ENCODE assay signal across 8 mouse cellular contexts in genomic region chr17:71311340-71312171, GRCm38 (mm10). TPM values are rescaled to one million over a fixed set of nuclear protein-coding genes. Genes with fewer than 3 reads are reported as not detected.
A peak's percentile ranks its signal among the peaks of the same experiment; 100 is the strongest.
DNase-seq lines count a peak whose midpoint lies in the region; ATAC-seq and TF ChIP-seq lines count a peak whose summit lies in the region.

Emilin2 (minus strand) TSS chr17:71311978.

- H3K27ac ChIP-seq in heart, embryonic 11.5 days (ENCODE audit: low read depth, low read length): peak within 1 kb of the TSS; percentile 59
- H3K27ac ChIP-seq in midbrain, embryonic 12.5 days (replicated peaks): no peak within 1 kb of the TSS

- peak within 1 kb of the TSS; percentile 94 for H3K4me2 ChIP-seq in heart, embryonic 11.5 days
- H3K4me2 ChIP-seq in midbrain, embryonic 12.5 days (replicated peaks): peak within 1 kb of the TSS; percentile 100

- TF ChIP-seq POLR2A in lung, adult 2 months (IDR thresholded peaks at IDR 0.05; ENCODE audit: borderline replicate concordance, extremely low read depth, low read depth, low read length): no peak

- H3K4me3 ChIP-seq in lung, adult 2 months (replicated peaks; ENCODE audit: extremely low read depth, low read depth, low read length): peak within 1 kb of the TSS; percentile 46
- H3K4me3 ChIP-seq in heart, embryonic 11.5 days (ENCODE audit: low read depth, low read length): peak within 1 kb of the TSS; percentile 68
- peak within 1 kb of the TSS; percentile 66 for H3K4me3 ChIP-seq in midbrain, embryonic 12.5 days

- no peaks in the 10 kb centered on the region for H3K9me3 ChIP-seq in heart, embryonic 11.5 days (replicated peaks; ENCODE audit: control insufficient read depth, low read length)
- H3K9me3 ChIP-seq in midbrain, embryonic 12.5 days: no peaks in the 10 kb centered on the region

- 8% methylated on average over 20 of the region's 20 CpGs for WGBS in lung, adult 2 months
- 8% methylated on average over 20 of the region's 20 CpGs for WGBS in heart, embryonic 11.5 days (ENCODE audit: insufficient replicate concordance)
- WGBS in midbrain, embryonic 12.5 days: 9% methylated on average over 20 of the region's 20 CpGs

- H3K36me3 ChIP-seq in heart, embryonic 11.5 days (ENCODE audit: control insufficient read depth, insufficient read depth, low read length): no peaks in the 10 kb centered on the region
- H3K36me3 ChIP-seq in midbrain, embryonic 12.5 days: no peaks in the 10 kb centered on the region

- no peak for DNase-seq in lung, adult 2 months
- no peak for DNase-seq in lung, adult 18-20 months
- peak; percentile 85 for DNase-seq in embryo, embryonic 10.5 days (ENCODE audit: low spot score)
- peak; percentile 22 to 47 for DNase-seq in kidney, postnatal 4 days
- peak; percentile 55 for DNase-seq in testis, postnatal 10 days (ENCODE audit: low spot score)
- DNase-seq in left cerebral cortex, adult 9 months (ENCODE audit: low spot score in 2 of 2): no peak

- TF ChIP-seq CTCF in lung, adult 2 months (IDR thresholded peaks at IDR 0.05; ENCODE audit: insufficient read depth, low read length): peak; percentile 15; the same call in 1 of the 2 replicates

- H3K4me1 ChIP-seq in lung, adult 2 months (ENCODE audit: control insufficient read depth, insufficient read depth, low read length): 0 out of 2 replicates have a peak, but pooled peaks cover 2% of the 10 kb centered on the region
- peaks cover 9% of the 10 kb centered on the region for H3K4me1 ChIP-seq in heart, embryonic 11.5 days (ENCODE audit: control insufficient read depth, insufficient read depth, low read length)
- H3K4me1 ChIP-seq in midbrain, embryonic 12.5 days: peaks cover 17% of the 10 kb centered on the region

- H3K27me3 ChIP-seq in heart, embryonic 11.5 days (ENCODE audit: control insufficient read depth, insufficient read depth, low read length): peaks cover 2% of the 10 kb centered on the region; the same call in 1 of the 2 replicates
- H3K27me3 ChIP-seq in midbrain, embryonic 12.5 days: peaks cover 38% of the 10 kb centered on the region

- H3K9ac ChIP-seq in heart, embryonic 11.5 days (ENCODE audit: low read depth, low read length): peak within 1 kb of the TSS; percentile 82
- H3K9ac ChIP-seq in midbrain, embryonic 12.5 days (replicated peaks): peak within 1 kb of the TSS; percentile 74

- no peak for ATAC-seq in heart, embryonic 11.5 days (replicated peaks; ENCODE audit: insufficient number of reproducible peaks, low FRiP score, low TSS enrichment)
- no peak; the same call in 1 of the 2 replicates for ATAC-seq in midbrain, embryonic 12.5 days (ENCODE audit: low FRiP score, low read depth)

RNA-seq across cellular contexts. Expression of gene Emilin2, which starts in this region (rescaled TPM):
- 17.3 and 18.7 TPM in 2 replicates for polyA plus RNA-seq in lung, adult 2 months (2012; rRNA removed)
- polyA plus RNA-seq in heart, embryonic 11.5 days (2014; fragmentation: Nextera tagmentation; extraction: Ambion mirVana): 59.1 and 81.1 TPM in 2 replicates
- 9.9 and 10.2 TPM in 2 replicates for polyA plus RNA-seq in midbrain, embryonic 12.5 days (2016; fragmentation: Nextera tagmentation; extraction: Ambion mirVana)

Comparison
In these comparisons a context has a peak if more than half of its experiments do, and no peak if none do; other contexts are left out.
1. DNase-seq: peak in embryo, embryonic 10.5 days (single experiment), kidney, postnatal 4 days (2 of 2) and testis, postnatal 10 days (single experiment); none in lung, adult 2 months (single experiment), lung, adult 18-20 months (0 of 2) and left cerebral cortex, adult 9 months (0 of 2).
2. Peak in every context shown above with its lines, with median percentiles within 50 percentile points of each other: H3K4me3 ChIP-seq.